Mouse (Mus musculus): ENCODE data around the gene Axin1. TPM values are rescaled to one million over a fixed set of nuclear protein-coding genes. Genes with fewer than 3 reads are reported as not detected.

Gene Axin1
- polyA plus RNA-seq, 1 experiment from 2014 or later, result 4.6 TPM

DNA sequence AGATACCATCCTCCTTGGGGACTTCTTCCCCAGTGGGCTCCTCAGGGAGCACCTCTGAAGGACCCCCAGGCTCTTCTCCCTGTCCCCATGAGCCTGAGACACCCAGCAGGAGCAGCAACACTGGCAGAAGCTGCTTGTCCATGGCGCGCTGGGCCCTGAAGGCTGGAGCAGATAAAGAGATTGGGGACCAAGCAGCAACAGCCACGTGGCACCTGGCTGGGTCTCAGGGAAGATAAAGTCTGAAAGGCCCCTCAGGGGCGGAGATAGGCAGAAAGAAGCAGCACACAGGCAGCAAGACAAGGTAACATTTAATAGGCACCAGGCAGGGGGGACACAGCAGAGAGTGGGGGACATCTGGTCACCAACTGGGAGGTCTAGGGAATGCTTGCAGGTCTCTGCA, 60.4 kb downstream of the Axin1 start, which contains the start of gene Pdia2:
Pdia2 (minus strand) TSS at position 196 of the 400 bp plus-strand sequence.
- Histone ChIP-seq H3K9me3 (replicated peaks; ENCODE audit: control insufficient read depth, low read length) (no peaks in the 10 kb centered on the region), H3K9ac (ENCODE audit: low read length) (no peak within 1 kb of the TSS), H3K4me2 (ENCODE audit: low read depth, low read length) (no peak within 1 kb of the TSS), H3K4me3 (ENCODE audit: low read length) (no peak within 1 kb of the TSS), H3K27me3 (ENCODE audit: control insufficient read depth, insufficient read depth, low read length) (peaks cover 34% of the 10 kb centered on the region), H3K4me1 (ENCODE audit: control insufficient read depth, insufficient read depth, low read length) (peaks cover 9% of the 10 kb centered on the region; the same call in 1 of the 2 replicates), H3K36me3 (ENCODE audit: control insufficient read depth, insufficient read depth) (peaks cover 24% of the 10 kb centered on the region), H3K27ac (ENCODE audit: low read length) (no peak within 1 kb of the TSS)
- WGBS, result 58% methylated on average over 4 of the region's 4 CpGs
- ATAC-seq (replicated peaks; ENCODE audit: extremely low read depth, insufficient read depth, low FRiP score), result no peak

DNA sequence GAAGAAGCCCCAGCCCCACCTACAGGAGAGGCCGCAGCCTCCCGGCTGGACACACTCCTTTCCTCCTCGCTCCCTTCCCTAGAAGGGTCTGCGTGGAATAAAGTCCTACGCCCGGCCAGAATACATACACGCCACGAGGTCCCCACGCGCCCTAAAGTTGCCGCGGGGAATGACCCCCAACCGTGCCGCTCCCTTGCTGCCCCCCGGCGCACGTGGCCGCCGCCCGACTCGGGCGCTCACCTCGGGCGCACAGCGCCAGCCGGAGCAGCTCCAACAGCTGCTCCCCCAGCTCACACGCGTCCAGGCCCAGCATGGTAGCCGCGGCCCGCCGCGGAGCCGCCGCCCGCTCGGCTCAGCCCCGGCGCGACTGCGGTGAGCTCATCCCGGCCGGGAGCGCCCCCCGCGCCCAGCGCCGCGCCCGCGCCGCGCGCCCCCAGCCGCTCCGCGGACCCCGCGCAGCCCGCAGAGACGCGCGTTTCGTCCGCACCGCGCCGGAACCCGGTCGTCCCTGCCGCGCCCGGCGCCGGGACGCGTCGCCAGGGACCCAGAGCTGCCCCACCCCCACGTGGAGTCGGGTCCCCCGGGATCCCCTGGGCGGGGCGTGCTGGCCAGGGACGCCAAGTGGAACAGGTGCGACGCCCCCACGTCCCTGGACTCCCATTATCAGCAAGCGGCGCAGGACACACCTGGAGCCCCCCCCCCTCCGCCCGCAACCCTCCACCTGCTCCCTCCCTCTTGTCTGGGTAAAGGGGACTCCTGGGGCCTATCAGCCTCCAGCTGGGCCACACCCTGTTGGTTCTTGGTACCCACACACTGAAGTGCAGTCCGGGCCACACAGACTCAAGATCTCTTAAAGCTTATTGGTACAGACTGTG, 62.6 kb downstream of the Axin1 start:
- peak; percentile 40; the same call in 1 of the 2 replicates for ATAC-seq (replicated peaks; ENCODE audit: extremely low read depth, insufficient read depth, low FRiP score)
- H3K36me3 ChIP-seq (ENCODE audit: control insufficient read depth, insufficient read depth), result peaks cover 10% of the 10 kb centered on the region
- under 1% methylated on average over 89 of the region's 92 CpGs for WGBS
- no peaks in the 10 kb centered on the region for H3K9me3 ChIP-seq (replicated peaks; ENCODE audit: control insufficient read depth, low read length)
- H3K4me2 ChIP-seq (ENCODE audit: low read depth, low read length), result peak overlapping the region; percentile 99
- no peak overlapping the region for H3K27ac ChIP-seq (ENCODE audit: low read length)
- H3K9ac ChIP-seq (ENCODE audit: low read length), result peak overlapping the region; percentile 71
- peak overlapping the region; percentile 64 for H3K4me3 ChIP-seq (ENCODE audit: low read length)
- H3K27me3 ChIP-seq (ENCODE audit: control insufficient read depth, insufficient read depth, low read length), result peaks cover 42% of the 10 kb centered on the region
- H3K4me1 ChIP-seq (ENCODE audit: control insufficient read depth, insufficient read depth, low read length), result peaks cover 9% of the 10 kb centered on the region; the same call in 1 of the 2 replicates

DNA sequence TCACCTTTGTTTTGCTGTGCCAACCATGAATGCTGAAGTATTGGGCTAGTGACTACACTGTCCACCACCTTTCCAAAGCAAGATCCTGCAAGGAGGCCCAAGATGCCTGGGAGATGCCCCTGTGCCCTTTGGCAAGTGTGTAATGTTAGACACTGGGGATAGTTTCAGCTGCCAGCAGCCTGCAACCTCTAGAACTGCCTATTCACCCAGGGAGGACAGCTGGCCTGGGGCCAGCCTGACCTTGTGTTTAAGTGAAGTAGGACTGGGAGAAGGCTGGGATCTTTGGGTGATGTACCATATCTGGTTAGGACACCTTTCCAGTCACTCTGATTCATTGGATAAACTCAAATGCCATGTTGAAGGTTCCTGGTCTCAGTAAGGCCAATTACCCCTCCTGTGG, 63.5 kb downstream of the Axin1 start:
- Histone ChIP-seq H3K36me3 (ENCODE audit: control insufficient read depth, insufficient read depth) (peaks cover 4% of the 10 kb centered on the region; the same call in 1 of the 2 replicates), H3K4me2 (ENCODE audit: low read depth, low read length) (no peak overlapping the region), H3K9me3 (replicated peaks; ENCODE audit: control insufficient read depth, low read length) (no peaks in the 10 kb centered on the region), H3K4me1 (ENCODE audit: control insufficient read depth, insufficient read depth, low read length) (peaks cover 9% of the 10 kb centered on the region; the same call in 1 of the 2 replicates), H3K4me3 (ENCODE audit: low read length) (no peak overlapping the region), H3K27me3 (ENCODE audit: control insufficient read depth, insufficient read depth, low read length) (peaks cover 42% of the 10 kb centered on the region), H3K27ac (ENCODE audit: low read length) (no peak overlapping the region), H3K9ac (ENCODE audit: low read length) (no peak overlapping the region)
- no peak for ATAC-seq (replicated peaks; ENCODE audit: extremely low read depth, insufficient read depth, low FRiP score)

DNA sequence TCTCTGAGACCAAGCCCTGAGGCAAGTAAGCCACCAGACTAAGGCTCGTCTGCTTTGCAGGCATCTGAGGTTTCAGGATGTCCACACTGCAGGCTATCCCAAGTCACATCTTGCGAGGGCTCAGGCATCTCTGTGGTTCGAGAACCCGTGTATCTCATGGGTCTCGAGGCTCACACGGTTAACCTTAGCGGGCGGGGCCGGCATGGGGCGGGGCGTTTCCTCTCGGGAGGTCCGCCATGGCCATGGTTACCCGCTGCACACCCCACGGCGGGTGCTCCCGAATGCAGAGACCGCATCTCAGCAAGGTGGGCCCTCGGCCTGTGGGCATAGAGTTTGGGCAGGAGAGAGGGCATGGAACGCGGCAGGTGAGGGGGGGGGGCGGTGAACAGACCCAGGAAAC, 64.2 kb downstream of the Axin1 start, which contains the start of gene Rgs11:
Rgs11 (plus strand) TSS at position 215 of the 400 bp plus-strand sequence.
- Histone ChIP-seq H3K36me3 (ENCODE audit: control insufficient read depth, insufficient read depth) (no peaks in the 10 kb centered on the region), H3K9ac (ENCODE audit: low read length) (peak within 1 kb of the TSS; percentile 57), H3K9me3 (replicated peaks; ENCODE audit: control insufficient read depth, low read length) (no peaks in the 10 kb centered on the region), H3K27ac (ENCODE audit: low read length) (no peak within 1 kb of the TSS), H3K4me3 (ENCODE audit: low read length) (peak within 1 kb of the TSS; percentile 62), H3K4me1 (ENCODE audit: control insufficient read depth, insufficient read depth, low read length) (peaks cover 9% of the 10 kb centered on the region; the same call in 1 of the 2 replicates), H3K4me2 (ENCODE audit: low read depth, low read length) (peak within 1 kb of the TSS; percentile 96), H3K27me3 (ENCODE audit: control insufficient read depth, insufficient read depth, low read length) (peaks cover 42% of the 10 kb centered on the region)
- ATAC-seq (replicated peaks; ENCODE audit: extremely low read depth, insufficient read depth, low FRiP score), result no peak
- WGBS, result 2% methylated on average over 21 of the region's 22 CpGs

DNA sequence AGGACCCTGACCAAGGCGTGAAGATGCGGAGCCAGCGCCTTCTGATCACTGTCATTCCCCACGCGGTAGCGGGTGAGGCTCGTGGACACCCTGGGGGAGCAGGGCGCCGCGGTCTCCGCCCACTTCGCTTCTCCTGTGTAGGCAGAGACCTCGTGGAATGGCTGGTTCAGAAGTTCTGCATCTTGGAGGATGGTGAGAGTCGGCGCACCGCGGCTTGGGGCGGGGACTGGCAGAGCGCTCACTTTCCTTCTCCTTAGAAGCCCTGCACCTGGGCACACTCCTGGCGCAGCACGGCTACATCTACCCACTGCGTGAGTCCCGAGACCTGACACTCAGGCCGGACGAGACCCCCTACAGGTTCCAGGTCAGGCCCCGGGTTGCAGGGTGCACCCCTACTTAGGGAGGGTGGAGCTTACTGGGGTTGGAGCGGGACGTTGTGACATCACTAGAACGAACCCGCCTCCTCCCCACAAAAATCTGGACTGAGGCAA, 64.9 kb downstream of the Axin1 start:
- Histone ChIP-seq H3K27ac (ENCODE audit: low read length) (no peak overlapping the region), H3K4me3 (ENCODE audit: low read length) (peak overlapping the region; percentile 62), H3K27me3 (ENCODE audit: control insufficient read depth, insufficient read depth, low read length) (peaks cover 42% of the 10 kb centered on the region), H3K4me2 (ENCODE audit: low read depth, low read length) (peak overlapping the region; percentile 96), H3K4me1 (ENCODE audit: control insufficient read depth, insufficient read depth, low read length) (peaks cover 9% of the 10 kb centered on the region; the same call in 1 of the 2 replicates), H3K36me3 (ENCODE audit: control insufficient read depth, insufficient read depth) (no peaks in the 10 kb centered on the region), H3K9ac (ENCODE audit: low read length) (peak overlapping the region; percentile 57), H3K9me3 (replicated peaks; ENCODE audit: control insufficient read depth, low read length) (no peaks in the 10 kb centered on the region)
- peak; percentile 15; the same call in 1 of the 2 replicates for ATAC-seq (replicated peaks; ENCODE audit: extremely low read depth, insufficient read depth, low FRiP score)
- 2% methylated on average over 30 of the region's 30 CpGs for WGBS

DNA sequence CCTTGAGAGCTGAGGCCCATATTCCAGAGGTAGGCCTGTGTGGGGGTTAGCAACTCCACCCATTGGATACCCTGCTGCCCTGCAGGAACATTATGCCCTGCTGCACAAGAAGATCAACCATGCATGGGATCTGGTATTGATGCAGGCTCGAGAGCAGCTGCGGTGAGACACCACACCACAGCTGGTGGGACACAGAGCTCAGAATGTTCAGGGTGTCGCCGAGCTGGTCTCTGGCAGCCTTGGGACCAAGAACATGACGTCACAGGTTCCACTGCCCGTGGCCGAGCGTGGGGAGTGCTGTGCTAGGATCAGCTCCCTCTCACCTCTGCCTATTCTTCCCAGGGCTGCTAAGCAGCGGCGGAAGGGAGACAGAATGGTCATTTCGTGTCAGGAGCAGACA, 66.3 kb downstream of the Axin1 start:
- ATAC-seq (replicated peaks; ENCODE audit: extremely low read depth, insufficient read depth, low FRiP score), result no peak
- Histone ChIP-seq H3K4me3 (ENCODE audit: low read length) (no peak overlapping the region), H3K9me3 (replicated peaks; ENCODE audit: control insufficient read depth, low read length) (no peaks in the 10 kb centered on the region), H3K4me1 (ENCODE audit: control insufficient read depth, insufficient read depth, low read length) (peaks cover 9% of the 10 kb centered on the region; the same call in 1 of the 2 replicates), H3K27ac (ENCODE audit: low read length) (no peak overlapping the region), H3K36me3 (ENCODE audit: control insufficient read depth, insufficient read depth) (no peaks in the 10 kb centered on the region), H3K9ac (ENCODE audit: low read length) (no peak overlapping the region), H3K4me2 (ENCODE audit: low read depth, low read length) (no peak overlapping the region), H3K27me3 (ENCODE audit: control insufficient read depth, insufficient read depth, low read length) (peaks cover 36% of the 10 kb centered on the region)
- WGBS, result 37% methylated on average over 11 of the region's 11 CpGs

DNA sequence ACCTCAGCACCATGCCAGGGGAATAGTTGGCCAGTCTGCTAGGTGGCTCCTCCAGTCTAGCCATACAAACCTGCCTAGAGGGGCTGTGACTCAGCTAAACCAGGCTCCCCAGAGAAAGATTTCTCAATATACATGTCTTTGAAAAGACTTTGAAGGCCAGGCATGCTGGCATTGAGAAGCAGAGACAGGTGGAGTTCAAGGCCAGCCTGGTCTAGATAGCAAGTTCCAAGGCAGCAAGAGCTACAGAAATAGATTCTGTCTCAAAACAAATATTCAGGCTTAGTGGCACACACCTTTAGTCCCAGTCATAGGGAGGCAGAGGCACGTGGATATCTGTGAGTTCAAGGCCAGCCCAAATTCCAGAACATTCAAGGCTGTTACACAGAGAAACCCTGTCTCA, 67.9 kb downstream of the Axin1 start:
- peaks cover 24% of the 10 kb centered on the region for H3K27me3 ChIP-seq (ENCODE audit: control insufficient read depth, insufficient read depth, low read length)
- H3K36me3 ChIP-seq (ENCODE audit: control insufficient read depth, insufficient read depth), result no peaks in the 10 kb centered on the region
- no peak overlapping the region for H3K9ac ChIP-seq (ENCODE audit: low read length)
- ATAC-seq (replicated peaks; ENCODE audit: extremely low read depth, insufficient read depth, low FRiP score), result no peak
- 56% methylated on average over 1 of the region's 1 CpGs for WGBS
- no peak overlapping the region for H3K4me3 ChIP-seq (ENCODE audit: low read length)
- no peaks in the 10 kb centered on the region for H3K9me3 ChIP-seq (replicated peaks; ENCODE audit: control insufficient read depth, low read length)
- no peak overlapping the region for H3K27ac ChIP-seq (ENCODE audit: low read length)
- H3K4me1 ChIP-seq (ENCODE audit: control insufficient read depth, insufficient read depth, low read length), result peaks cover 4% of the 10 kb centered on the region; the same call in 1 of the 2 replicates
- no peak overlapping the region for H3K4me2 ChIP-seq (ENCODE audit: low read depth, low read length)

DNA sequence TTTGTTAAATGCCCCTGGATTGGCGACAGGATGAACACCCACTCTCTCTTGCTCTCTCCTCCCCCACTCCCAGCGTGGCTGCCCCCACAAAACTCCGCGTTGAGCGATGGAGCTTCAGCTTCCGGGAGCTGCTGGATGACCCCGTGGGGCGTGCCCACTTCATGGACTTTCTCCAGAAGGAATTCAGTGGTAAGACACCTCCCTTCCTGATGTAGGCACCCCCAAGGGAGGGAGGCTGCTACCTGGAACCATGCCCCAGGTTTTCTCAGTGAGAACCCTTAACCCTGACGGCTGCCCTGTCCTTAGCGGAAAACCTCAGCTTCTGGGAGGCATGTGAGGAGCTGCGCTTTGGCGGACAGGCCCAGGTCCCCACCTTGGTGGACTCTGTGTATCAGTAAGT, 69.2 kb downstream of the Axin1 start, which contains the start of gene Arhgdig:
Arhgdig (minus strand) TSS at position 101 of the 400 bp plus-strand sequence.
- no peak for ATAC-seq (replicated peaks; ENCODE audit: extremely low read depth, insufficient read depth, low FRiP score)
- no peaks in the 10 kb centered on the region for H3K36me3 ChIP-seq (ENCODE audit: control insufficient read depth, insufficient read depth)
- no peak within 1 kb of the TSS for H3K4me3 ChIP-seq (ENCODE audit: low read length)
- no peak within 1 kb of the TSS for H3K4me2 ChIP-seq (ENCODE audit: low read depth, low read length)
- no peak within 1 kb of the TSS for H3K27ac ChIP-seq (ENCODE audit: low read length)
- 85% methylated on average over 12 of the region's 12 CpGs for WGBS
- H3K9me3 ChIP-seq (replicated peaks; ENCODE audit: control insufficient read depth, low read length), result no peaks in the 10 kb centered on the region
- peaks cover 3% of the 10 kb centered on the region; the same call in 1 of the 2 replicates for H3K4me1 ChIP-seq (ENCODE audit: control insufficient read depth, insufficient read depth, low read length)
- peaks cover 12% of the 10 kb centered on the region for H3K27me3 ChIP-seq (ENCODE audit: control insufficient read depth, insufficient read depth, low read length)
- H3K9ac ChIP-seq (ENCODE audit: low read length), result no peak within 1 kb of the TSS

DNA sequence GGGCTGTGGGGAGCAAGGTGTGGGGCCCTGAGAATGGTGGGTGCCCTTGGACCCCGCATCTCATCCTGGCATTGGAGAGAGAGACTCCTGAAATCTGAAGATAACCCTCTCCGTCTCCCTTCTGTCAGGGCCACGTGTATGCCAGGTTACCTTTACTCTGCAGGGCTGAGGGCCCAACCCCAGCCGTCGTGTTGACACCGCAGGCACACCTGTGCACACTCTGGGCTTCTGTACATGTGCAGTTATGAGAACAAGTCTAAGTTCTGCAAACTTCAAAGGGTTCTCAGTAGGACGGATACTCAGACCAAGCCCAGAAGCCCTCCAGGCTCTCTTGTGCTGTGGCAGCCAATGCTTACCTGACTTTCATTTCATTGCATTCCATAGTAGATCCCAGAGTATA, 73.8 kb downstream of the Axin1 start:
- Histone ChIP-seq H3K27ac (ENCODE audit: low read length) (no peak overlapping the region), H3K4me3 (ENCODE audit: low read length) (no peak overlapping the region), H3K36me3 (ENCODE audit: control insufficient read depth, insufficient read depth) (no peaks in the 10 kb centered on the region), H3K4me1 (ENCODE audit: control insufficient read depth, insufficient read depth, low read length) (no peaks in the 10 kb centered on the region), H3K9me3 (replicated peaks; ENCODE audit: control insufficient read depth, low read length) (no peaks in the 10 kb centered on the region), H3K27me3 (ENCODE audit: control insufficient read depth, insufficient read depth, low read length) (no peaks in the 10 kb centered on the region), H3K9ac (ENCODE audit: low read length) (no peak overlapping the region), H3K4me2 (ENCODE audit: low read depth, low read length) (no peak overlapping the region)
- WGBS, result 83% methylated on average over 7 of the region's 7 CpGs
- no peak for ATAC-seq (replicated peaks; ENCODE audit: extremely low read depth, insufficient read depth, low FRiP score)
